Mouse (Mus musculus): ENCODE measurements around the gene Ube2i.

DNA sequence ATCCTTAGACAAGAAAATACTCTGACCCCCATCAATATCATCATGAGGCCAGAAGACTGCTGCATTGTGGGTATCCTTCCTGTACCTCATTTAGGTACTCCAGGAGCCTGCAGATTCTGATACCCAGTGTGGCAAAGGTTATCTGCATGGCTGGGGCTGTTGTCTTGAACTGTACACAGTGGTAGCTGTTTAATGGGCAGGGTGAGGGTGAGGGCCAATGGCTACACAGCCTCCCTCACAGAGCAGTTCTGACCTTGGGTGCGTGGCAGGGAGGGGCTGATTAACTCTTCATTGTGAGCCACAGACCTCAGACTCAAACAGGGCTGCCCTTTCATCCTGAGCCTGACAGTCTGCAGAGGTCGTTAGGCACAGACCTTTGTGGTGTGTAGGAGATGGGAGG is 48.5 kb upstream of the Ube2i start:
- TF ChIP-seq CTCF (IDR thresholded peaks at IDR 0.05; ENCODE audit: control insufficient read depth, insufficient read depth, low read length) (no peak), POLR2A (IDR thresholded peaks at IDR 0.05; ENCODE audit: borderline replicate concordance, control insufficient read depth, low read depth, low read length) (no peak)

Measured in bone marrow, adult 2 months (tissue).